Mouse (Mus musculus) liver, postnatal 0 days (tissue): ENCODE results near the gene Pla2g4b.

Source experiments
- CTCF ChIP-seq: sonication (generic); IDR thresholded peaks from 2 replicates; pipeline ENCODE4 v1.5.1; 2016; ENCODE audit warnings: antibody characterized with exemption, low read depth
- EP300 ChIP-seq: IDR thresholded peaks from 2 replicates; pipeline ENCODE4 v1.6.1; 2016; ENCODE audit warnings: antibody characterized with exemption, low read depth, mild to moderate bottlenecking

GRCm38 (mm10) chr2:120058818-120059217, 25.6 kb downstream of the Pla2g4b start:
- TF ChIP-seq CTCF (no peak), EP300 (no peak)
